Mouse (Mus musculus) testis, adult 2 months (tissue): Measurements from ENCODE around the gene Tuba3a. TPM values are rescaled to one million over a fixed set of nuclear protein-coding genes. Genes with fewer than 3 reads are reported as not detected.

Source experiments
- H3K27ac ChIP-seq: fragments of 200-500 bp; 2 replicates; pipeline ENCODE4 v1.5.1; 2012; ENCODE audit warnings: low read depth, low read length; ENCODE audit not compliant: control insufficient read depth, insufficient read depth
- H3K27me3 ChIP-seq: fragments of 200-500 bp; 2 replicates; pipeline ENCODE4 v1.6.1; 2012; ENCODE audit warnings: mild to moderate bottlenecking, low read length, moderate library complexity; ENCODE audit not compliant: control insufficient read depth, insufficient read depth
- H3K36me3 ChIP-seq: fragments of 200-500 bp; 2 replicates; pipeline ENCODE4 v1.6.1; 2012; ENCODE audit warnings: mild to moderate bottlenecking, low read length; ENCODE audit not compliant: control insufficient read depth, insufficient read depth
- H3K4me1 ChIP-seq: fragments of 200-500 bp; 2 replicates; pipeline ENCODE4 v1.6.1; 2012; ENCODE audit warnings: low read length; ENCODE audit not compliant: control insufficient read depth, insufficient read depth
- H3K4me3 ChIP-seq: fragments of 200-500 bp; 2 replicates; pipeline ENCODE4 v1.5.1; 2012; ENCODE audit warnings: low read depth, mild to moderate bottlenecking, low read length, moderate library complexity, mixed read lengths; ENCODE audit not compliant: control insufficient read depth
- CTCF ChIP-seq: fragments of 200-500 bp; IDR thresholded peaks from 2 replicates; pipeline ENCODE4 v1.5.1; 2012; ENCODE audit warnings: low read depth, mild to moderate bottlenecking, inconsistent platforms, low read length, moderate library complexity; ENCODE audit not compliant: control insufficient read depth, insufficient read depth, insufficient replicate concordance
- POLR2A ChIP-seq: fragments of 200-500 bp; IDR thresholded peaks from 2 replicates; pipeline ENCODE4 v1.6.1; 2012; ENCODE audit warnings: low read depth, mild to moderate bottlenecking, inconsistent platforms, low read length, moderate library complexity; ENCODE audit not compliant: control insufficient read depth
- polyA plus RNA-seq: library from polyadenylated mRNA; depleted of rRNA; stranded (reverse); fragments of >200 nt; gene quantifications from 2 replicates; pipeline ENCODE4 v1.2.3, GENCODE M21; 2012; rRNA removed

Gene Tuba3a
- polyA plus RNA-seq, result 2,638 and 2,960 TPM in 2 replicates

- Histone ChIP-seq H3K4me3 (peak within 1 kb of the TSS; percentile 97), H3K27me3 (no peaks in the 10 kb centered on the region)
- TF ChIP-seq CTCF (no peak), POLR2A (peak; percentile 93)
These were observed at the start of gene Tuba3a for GRCm38 (mm10) chr6:125285890-125286289. Gene Tuba3a (minus strand): TSS chr6:125286042.

GRCm38 (mm10) chr6:125334356-125334755 is 48.5 kb upstream of the Tuba3a start:
- Histone ChIP-seq H3K4me3 (no peak overlapping the region), H3K27ac (no peak overlapping the region), H3K4me1 (peaks cover 3% of the 10 kb centered on the region), H3K27me3 (no peaks in the 10 kb centered on the region), H3K36me3 (no peaks in the 10 kb centered on the region)
- TF ChIP-seq POLR2A, result no peak
- TF ChIP-seq CTCF, result no peak

More at GRCm38 (mm10) chr6:125285890-125286289, at the start of gene Tuba3a:
- peak within 1 kb of the TSS; percentile 95 for H3K27ac ChIP-seq
- H3K36me3 ChIP-seq, result peaks cover 5% of the 10 kb centered on the region
- no peaks in the 10 kb centered on the region; the same call in none of the 2 replicates for H3K4me1 ChIP-seq

GRCm38 (mm10) chr6:125333112-125333899 is 47.5 kb upstream of the Tuba3a start:
- Histone ChIP-seq H3K27ac (no peak overlapping the region), H3K27me3 (no peaks in the 10 kb centered on the region), H3K4me3 (no peak overlapping the region), H3K4me1 (peaks cover 3% of the 10 kb centered on the region), H3K36me3 (no peaks in the 10 kb centered on the region)
- TF ChIP-seq CTCF (no peak), POLR2A (no peak)

- H3K4me1 ChIP-seq, result peaks cover 3% of the 10 kb centered on the region
- H3K4me3 ChIP-seq, result peak overlapping the region; percentile 80
These were observed 44.9 kb upstream of the Tuba3a start for GRCm38 (mm10) chr6:125330626-125331326.

GRCm38 (mm10) chr6:125328243-125328642 is 42.4 kb upstream of the Tuba3a start:
- H3K4me1 ChIP-seq, result peaks cover 3% of the 10 kb centered on the region
- H3K27ac ChIP-seq, result no peak overlapping the region
- H3K4me3 ChIP-seq, result no peak overlapping the region
- no peaks in the 10 kb centered on the region for H3K36me3 ChIP-seq
- TF ChIP-seq CTCF (peak; percentile 54; the same call in 1 of the 2 replicates), POLR2A (no peak)
- H3K27me3 ChIP-seq, result no peaks in the 10 kb centered on the region

More at GRCm38 (mm10) chr6:125330626-125331326, 44.9 kb upstream of the Tuba3a start:
- Histone ChIP-seq H3K27ac (no peak overlapping the region), H3K27me3 (no peaks in the 10 kb centered on the region), H3K36me3 (no peaks in the 10 kb centered on the region)
- TF ChIP-seq CTCF, result no peak
- TF ChIP-seq POLR2A, result peak; percentile 48

GRCm38 (mm10) chr6:125325337-125325736 is 39.5 kb upstream of the Tuba3a start:
- no peak overlapping the region for H3K4me3 ChIP-seq
- peaks cover 9% of the 10 kb centered on the region for H3K4me1 ChIP-seq
- no peaks in the 10 kb centered on the region for H3K36me3 ChIP-seq
- no peak for TF ChIP-seq CTCF
- TF ChIP-seq POLR2A, result no peak
- H3K27ac ChIP-seq, result no peak overlapping the region
- no peaks in the 10 kb centered on the region for H3K27me3 ChIP-seq

GRCm38 (mm10) chr6:125323547-125323946 is 37.7 kb upstream of the Tuba3a start:
- TF ChIP-seq POLR2A (no peak), CTCF (no peak)
- Histone ChIP-seq H3K27me3 (no peaks in the 10 kb centered on the region), H3K4me1 (peaks cover 9% of the 10 kb centered on the region), H3K27ac (no peak overlapping the region), H3K4me3 (no peak overlapping the region), H3K36me3 (no peaks in the 10 kb centered on the region)
